Mouse (Mus musculus) embryo, embryonic 11 days (tissue): ENCODE results near the gene Troap.

Experiments
- DNase-seq: peaks from one replicate; pipeline ENCODE4 v3.0.0-alpha.2; 2015

Gene Troap

DNA sequence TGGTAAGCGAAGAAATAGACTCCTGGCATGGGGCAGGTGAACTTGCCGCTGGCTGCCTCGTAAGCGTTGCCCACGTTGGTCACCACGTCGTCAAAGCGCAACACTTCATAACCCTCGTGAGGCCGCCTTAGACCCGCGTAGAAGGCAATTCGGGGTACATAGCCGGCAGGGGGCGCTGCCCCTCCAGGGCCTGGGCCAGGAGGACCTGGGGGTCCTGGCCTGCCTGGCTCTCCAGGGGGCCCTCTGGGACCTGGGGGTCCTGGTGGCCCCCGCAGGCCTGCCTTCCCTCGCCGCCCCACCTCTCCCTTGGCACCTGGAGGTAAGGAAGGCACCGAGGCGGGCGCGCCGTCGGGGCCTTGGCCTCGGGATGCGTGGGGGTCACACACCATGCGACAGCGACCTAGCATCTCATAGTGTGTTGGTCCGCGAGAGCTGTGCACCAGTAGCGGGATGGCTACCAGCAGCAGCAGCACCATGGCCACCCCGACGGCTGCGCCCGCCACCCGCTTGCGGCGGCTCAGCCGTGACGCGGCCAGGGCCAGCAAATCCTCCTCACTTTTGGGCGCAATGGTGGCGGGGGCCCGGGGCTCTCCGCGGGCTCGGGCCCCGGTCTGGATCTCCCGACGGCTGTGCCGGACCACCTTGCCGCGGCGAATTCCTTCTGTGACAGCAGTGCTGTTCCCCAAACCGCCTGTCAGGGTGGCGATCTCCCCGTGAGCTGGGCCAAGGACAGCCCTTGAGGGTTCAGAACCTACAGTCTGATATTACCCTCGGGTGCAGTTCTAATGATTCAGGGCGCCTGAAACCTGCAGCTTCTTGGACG is 13.1 kb downstream of the Troap start, which contains the start of gene C1ql4:
TSS of gene C1ql4 (minus strand) at position 565 of the 823 bp plus-strand sequence.
- peak; percentile 65 for DNase-seq

DNA sequence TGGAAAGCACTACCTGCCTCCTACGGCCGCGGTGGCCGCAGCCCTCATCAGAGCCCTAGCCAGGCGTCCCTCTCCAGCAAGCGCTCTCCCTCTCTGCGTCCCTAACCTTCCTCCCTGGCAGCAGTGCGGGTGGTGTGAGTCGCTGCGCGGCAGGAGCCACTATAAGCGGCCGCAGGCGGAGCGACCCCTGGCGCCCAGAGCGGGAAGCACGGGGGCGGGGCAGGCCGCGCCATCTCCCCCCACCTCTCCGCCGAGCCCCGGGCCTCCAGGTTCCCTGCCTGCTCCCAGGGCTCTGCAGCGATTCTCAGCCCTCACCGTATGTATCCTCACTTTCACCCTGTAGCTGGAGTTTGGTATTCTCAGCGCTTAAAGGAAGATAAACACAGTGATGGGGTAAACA is 13.9 kb downstream of the Troap start:
- peak; percentile 90 for DNase-seq

DNA sequence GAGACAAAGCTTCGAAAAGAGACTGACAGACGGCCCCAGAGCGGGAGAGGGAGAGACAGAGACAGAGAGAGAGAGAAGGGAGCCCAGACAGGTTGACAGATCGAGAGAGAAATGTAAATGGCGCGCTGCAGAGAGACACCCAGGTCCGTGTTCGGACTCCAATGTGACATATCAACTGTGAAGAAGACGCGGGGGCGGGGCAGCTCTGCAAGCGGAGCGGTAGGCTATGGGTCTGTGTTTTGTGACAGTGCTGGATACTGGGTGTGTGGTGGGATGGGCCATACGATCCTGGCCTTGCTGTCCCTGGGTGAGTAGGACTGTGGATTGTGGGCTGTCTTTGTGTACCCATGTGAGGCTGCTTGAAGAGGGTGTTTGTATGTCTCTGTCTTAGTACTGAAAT is 14.7 kb downstream of the Troap start:
- DNase-seq: peak; percentile 45

DNA sequence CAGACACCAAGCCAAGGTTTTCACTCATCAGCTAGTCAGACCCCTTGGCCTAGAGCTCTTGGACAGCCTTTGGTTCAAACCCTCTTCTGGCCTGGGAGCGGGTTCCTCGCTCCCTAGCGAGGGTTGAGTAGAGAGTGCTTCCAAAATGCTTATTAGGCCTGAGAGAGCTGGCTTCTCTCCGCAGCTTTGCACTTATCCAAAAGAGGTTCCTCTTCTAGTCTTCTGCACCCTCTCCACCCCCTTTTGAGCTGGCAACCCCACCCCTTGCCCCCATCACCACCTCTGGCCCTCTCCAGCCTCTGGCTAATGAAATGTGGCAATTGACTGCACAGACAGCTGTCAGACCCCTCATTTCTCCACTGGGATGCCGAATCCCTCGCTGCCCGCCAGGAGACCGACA is 18.5 kb downstream of the Troap start, which contains the start of gene Dnajc22:
TSS of gene Dnajc22 (plus strand) at position 301 of the 400 bp plus-strand sequence.
- peak; percentile 18 for DNase-seq

DNA sequence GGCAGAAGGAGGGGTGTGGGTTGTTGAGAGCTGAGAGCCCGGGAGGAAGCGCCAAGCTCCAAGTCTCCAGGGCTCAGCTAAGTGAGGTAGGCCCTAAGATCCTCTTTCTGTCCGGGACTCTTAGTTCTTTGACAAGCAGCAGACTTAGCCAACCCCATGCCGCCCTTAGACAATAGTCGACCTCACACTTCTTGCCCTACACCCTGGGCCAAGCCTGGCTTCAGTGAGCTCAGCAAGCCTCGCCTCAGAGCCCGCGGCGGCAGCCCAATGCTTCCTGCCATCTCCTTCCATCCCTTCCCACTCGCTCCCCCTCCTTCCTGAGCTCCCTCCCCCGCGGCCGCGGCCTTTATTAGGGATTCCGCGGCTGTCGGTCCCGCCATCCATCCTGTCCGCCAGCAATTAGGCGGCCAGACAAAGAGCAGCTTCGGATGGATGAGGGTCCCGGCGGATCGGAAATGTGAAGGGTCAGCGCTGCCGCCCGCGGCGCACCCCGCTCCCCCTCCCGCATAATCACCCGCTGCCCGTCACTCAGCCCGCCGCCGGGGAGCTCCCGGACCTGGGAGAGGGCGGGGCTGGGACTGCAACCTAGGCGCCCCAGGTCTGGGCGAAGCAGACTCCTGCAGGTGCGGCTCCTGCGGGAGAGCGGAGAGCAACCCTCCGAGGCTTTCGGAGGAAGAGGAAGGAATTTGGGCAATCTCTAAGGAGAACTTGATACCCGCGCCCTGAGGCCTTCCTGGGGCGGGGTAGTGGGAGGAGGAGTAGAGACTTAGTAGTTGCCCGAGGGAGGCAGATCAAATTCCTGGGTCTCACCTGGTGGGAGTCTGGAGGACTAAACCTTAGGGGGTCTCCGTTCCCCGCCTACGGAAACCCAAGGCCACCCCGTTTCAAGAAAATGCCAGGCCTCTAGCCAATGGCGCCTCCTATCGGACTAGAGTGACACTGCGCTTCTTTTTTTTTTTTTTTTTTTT is 19.2 kb downstream of the Troap start:
- peak; percentile 88 for DNase-seq

DNA sequence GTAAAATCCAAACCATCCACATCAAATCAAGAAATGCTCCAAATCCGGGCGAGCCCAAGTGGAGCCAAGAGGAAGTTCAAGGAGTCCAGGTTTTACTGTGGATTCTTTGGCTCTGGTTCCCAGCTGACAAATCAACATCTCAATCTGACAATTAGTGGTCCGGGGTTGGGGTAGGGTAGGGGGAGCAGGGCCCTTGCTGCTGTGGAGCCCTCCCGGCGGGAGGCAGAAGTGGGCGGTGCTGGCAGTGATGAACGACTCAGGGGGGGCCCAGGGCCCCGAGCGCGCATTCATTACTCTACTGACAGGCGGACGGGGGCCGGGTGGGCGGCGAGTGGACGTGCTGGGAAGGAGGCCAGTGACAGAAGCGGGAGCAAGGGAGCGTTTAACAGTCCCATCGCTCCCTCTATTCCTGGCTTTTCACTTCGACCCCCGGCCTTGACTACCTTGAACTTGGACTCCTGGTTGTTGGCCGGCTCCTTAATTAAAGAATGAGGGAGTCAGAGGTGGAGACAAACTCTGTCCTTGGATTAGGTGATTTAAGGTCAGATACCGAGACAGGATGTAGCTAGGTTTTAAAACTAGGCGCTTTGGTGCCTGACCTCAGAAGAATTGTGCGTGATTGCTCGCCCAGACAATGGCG is 20.4 kb downstream of the Troap start:
- peak; percentile 79 for DNase-seq

DNA sequence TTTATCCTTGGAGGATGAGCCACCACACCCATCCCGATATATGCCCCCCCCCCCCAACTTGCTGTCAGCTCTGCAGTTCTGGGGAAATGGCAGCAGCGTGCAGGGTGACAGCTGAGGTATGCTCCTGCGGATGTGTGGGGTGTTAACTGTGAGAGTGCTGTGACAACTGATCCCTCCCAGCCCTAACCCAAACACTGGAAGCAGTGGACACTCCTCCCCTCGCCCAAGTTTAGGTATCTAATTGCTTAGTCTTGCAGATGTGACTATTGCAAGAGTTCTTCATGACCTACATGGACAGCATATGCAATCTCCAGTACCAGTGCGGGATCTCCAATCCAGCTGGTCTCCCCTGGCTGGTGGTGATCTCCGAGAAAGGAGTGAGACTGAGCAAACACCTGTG is 21.0 kb downstream of the Troap start:
- DNase-seq: no peak

DNA sequence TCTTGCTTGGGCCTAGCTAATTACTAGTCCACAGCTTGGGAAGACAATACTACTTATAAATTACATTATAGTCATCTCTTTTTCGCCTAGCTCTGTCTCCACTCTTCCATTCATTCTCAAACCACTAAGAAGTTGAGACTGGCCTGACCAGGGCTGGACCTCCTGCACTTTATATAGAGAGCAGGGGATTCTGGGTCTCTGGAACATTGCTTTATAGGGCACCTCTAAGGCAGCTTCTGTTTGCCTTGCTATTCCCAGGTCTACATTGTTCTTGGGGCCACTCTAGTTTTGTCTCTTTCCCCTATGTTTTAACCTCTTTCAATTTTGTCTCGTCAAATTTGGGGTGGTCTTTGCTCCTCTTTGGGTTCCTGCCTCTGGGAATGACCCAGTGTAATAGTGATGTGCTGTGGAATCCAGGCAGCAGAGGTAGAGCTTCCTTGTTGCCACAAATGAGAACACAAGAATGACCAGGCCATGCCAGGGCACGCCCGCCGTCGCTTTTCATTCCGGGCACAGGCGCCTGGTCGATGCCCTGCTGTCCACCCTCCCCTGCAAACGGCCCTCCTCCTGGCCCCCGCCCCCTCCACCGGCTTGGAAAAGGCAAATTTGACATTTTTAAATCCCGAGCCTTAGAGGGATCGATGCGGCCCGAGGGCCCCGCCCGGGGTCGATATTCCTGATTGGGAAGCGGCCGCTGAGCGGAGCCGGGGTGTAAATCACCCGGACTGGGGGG is 21.9 kb downstream of the Troap start:
- DNase-seq: no peak

DNA sequence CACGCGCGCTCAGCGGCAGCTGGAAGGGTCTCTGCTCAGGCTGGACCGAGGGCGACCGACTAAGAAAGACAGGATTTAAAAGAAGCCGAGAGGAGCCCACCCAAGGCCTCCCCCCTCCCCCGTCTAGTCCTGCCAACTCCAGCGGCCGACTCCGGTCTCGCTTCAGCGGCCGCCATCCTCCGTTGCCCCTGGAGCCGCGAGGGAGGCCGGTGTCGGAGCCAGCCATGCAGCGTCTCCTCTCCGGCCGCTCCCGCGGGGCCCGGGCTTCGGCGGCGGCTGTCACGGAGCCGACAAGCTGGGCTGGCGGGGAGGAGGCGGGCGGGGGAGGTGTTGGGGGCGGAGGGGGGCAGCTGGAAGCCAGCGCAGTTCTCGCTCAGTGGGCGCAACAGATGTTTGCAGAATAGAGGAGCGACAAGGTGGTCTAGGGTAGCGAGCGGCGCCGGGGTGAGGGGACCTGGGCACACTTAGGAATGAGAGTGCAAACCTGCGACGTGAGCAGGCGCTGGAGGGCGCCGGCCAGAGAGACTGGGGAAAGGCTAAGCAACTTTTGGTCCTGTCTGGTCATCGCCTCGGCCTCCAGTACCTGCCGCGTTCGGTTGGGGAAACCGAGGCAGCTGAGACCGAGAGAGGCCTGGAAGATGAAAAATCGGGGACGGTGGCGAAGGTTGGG is 22.6 kb downstream of the Troap start:
- DNase-seq: peak; percentile 74

DNA sequence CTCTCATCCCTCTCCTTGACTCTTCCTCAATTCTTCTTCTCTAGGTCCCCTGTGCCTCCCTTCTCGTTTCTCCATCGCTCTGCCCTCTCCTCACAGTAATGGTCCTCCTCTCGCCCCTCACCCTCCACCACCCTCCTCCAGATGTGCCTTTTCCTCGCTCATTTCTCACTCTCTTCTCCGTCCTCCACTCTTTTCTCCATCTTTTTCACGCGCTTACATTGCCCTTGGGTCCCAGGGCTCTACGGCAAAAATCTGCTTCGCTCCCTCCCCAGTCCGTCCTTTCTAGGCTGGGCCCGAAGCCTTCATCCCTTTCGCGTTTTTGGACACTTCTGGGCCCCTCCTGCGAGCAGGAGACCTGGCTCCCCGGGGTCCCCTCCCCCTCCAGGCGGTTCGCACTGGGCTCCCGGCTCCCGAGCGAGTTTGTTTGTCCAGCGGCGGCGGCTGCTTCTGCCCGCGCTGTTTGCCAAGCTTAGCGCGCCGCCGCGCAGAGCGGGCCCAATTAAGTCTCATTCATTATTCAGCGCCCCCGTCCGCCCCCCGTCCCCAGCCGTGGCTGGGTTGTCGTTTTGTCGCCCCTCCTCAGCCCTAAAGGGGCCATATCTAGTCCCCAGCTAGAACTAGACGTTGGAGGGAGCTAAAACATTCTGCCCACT is 23.6 kb downstream of the Troap start:
- DNase-seq: peak; percentile 66

DNA sequence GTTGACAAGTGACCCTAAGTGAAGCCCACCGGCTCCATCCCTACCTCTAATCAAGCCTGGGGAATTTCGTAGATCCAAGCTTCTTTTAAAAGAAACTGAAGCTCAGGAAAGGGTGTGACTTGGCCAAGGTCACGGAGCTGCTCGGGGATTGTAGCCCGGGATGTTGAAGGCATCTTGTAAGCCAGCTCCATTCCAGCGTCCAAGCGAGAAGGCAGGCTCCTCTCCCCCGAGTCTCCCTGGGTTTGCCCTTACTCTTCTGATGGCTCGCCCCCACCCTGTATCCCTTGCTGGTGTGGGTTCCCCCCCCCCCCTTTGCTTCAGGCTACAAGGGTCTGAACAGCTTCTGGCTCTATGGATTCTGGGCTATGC is 24.1 kb downstream of the Troap start:
- DNase-seq: peak; percentile 36

DNA sequence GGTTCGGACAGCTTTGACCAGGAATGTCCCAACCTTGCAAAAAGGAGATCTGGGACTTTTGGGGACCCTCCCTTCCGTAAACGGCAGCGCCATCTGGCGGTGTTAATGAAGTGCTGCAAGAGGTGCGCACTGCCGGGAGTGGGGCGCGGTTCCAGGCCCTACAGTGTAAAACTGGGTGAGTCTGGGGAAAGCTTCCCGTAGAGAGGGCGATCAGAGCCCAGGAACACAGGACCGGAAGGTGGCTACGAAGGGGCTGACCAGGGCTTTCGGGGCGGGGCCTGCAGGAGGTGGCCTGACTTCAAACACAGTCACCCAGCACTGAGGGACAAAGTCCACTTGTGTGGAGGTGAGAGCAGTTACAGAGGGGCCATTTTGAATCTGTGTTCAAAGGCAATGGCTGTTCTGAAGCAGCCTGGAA is 24.8 kb downstream of the Troap start:
- peak; percentile 74 for DNase-seq

DNA sequence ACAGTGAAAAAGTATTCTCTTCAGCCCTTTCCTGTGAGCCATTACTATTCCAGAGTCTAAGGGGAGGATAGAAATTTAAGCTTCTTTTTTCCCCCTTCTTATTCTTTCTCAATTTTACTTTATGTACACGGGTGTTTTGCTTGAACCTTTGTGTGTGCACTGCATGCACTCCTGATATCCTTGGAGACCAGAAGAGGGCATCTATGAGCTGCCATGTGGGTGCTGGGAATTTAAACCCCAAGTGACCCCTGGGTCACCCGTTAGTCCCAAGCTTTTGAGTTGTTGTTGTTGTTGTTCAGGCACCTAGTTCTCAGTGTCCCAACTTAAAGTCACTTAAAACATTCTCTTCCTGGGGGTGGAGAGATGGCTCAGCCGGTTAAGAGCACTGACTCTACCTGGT is 25.6 kb downstream of the Troap start:
- DNase-seq: no peak

DNA sequence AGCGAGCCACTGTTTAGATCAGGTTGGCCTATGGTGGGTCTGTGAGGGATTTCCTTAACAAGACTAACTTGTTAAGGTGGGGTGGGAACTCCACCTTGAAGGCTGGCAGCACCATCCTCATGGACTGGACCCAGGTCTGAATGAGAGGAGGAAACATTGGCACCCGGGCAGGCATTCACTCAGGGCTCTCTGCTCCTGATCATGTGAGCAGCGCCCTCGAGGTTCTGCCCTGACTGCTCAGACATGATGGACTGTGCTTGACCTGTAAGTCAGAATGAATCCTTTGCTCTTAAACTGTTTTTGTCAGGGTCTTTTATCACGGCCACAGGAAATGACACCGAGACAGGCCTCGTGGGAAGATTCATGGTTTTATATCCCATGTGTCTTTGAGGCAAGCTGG is 30.9 kb downstream of the Troap start:
- DNase-seq: no peak

DNA sequence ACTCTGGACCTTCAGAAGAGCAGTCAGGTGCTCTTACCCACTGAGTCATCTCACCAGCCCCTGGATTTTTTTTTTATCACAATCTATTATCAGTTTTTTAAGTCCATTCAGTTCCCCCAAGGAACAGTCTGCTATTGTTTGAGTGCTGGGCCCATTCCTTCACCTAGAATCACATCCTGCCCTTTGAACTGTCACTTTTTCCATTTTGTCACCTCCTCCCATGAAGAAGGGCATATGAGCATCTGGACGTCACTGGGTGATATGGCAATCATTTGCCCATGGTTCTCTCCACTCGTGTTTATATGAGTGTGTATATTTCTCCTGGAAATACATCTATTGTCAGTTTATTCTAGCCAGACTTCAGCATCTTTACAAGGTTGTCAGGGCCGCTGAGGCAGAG is 33.5 kb downstream of the Troap start:
- DNase-seq: no peak

DNA sequence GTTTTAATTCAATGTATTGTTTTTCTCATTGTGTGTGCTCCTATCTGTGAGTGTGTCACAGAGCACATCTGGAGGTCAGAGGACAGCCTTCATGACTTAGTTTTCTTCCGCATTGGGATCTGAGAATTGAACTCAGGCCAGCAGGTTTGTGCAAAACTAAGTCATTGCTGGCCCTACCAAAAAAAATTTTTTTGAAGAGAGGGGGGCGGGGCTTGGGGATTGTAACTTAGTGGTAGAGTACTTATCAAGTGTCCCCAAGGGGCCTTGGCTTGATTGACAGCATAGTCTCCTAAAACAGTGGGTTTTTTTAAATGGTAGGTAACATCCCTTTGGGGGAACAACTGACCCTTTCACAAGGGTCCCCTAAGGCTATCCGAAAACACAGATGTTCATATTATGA is 36.8 kb downstream of the Troap start:
- no peak for DNase-seq

DNA sequence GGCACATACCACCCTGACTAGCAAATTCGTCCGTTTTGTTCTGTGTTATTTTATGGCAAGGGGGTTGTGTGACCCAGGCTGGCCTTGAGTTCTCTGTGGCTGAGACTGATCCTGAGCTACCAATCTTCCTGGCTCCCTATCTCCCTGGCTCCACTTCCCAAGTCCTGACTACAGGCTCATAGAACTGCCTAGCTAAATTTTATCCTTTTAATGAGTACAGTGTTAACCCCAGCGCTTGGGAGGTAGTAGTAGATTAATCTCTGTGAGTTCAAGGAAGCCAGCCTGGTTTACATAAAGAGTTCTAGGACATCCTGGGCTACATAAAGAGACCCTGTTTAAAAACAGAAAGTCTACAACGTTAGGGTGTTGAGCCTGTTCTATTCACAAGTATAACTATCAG is 37.4 kb downstream of the Troap start:
- DNase-seq: no peak

DNA sequence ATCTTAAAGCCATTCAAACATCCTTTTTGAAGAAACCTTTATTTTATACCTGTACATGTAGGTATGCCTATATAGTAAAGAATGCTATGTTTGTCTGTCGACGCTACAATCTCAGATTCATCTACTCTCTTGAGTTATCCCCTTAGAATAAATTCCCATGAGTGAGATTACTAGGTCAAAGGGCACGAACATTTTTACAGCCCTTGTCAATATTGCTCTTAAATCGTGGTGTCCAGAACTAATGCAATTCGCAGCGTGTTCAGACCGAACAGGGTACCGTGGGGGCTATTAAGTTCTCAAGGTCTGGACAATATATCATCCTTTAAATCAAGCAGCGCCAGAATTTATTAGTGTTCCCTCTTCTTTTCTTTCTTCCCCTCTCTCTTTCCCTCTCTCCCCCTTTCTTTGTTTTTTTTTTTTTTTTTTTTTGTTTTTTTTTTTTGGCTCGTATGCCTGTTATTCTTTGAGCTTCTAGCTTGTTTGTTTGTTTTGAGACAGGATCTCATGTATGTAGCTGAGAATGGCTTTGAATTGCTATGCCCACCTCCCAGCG is 38.5 kb downstream of the Troap start:
- no peak for DNase-seq

DNA sequence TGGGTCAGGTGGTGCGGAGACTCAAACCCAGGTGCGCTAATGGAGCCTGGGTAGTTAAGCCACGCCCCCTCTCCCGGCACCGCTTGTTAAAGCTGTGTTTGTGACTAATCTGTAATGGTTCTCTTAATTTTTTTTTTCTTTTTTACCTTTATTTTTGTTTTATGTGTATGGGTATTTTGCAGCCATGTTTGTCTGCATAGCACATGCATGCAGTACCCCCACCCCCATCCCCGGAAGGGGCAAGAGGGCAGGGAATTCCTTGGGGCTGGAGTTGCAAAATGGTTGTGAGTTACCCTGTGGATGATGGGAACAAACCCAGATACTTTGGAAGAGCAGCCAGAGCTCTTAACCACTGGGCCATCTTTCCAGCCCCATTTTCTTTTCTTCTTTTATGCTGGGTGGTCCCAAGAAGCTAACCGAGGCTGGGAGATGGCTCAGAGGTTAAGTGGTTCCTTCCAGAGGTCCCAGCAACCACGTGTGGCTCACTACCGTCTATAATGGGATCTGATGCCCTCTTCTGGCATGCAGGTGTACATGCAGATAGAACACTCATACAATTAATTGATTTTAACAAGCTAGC is 39.1 kb downstream of the Troap start:
- DNase-seq: peak; percentile 59

DNA sequence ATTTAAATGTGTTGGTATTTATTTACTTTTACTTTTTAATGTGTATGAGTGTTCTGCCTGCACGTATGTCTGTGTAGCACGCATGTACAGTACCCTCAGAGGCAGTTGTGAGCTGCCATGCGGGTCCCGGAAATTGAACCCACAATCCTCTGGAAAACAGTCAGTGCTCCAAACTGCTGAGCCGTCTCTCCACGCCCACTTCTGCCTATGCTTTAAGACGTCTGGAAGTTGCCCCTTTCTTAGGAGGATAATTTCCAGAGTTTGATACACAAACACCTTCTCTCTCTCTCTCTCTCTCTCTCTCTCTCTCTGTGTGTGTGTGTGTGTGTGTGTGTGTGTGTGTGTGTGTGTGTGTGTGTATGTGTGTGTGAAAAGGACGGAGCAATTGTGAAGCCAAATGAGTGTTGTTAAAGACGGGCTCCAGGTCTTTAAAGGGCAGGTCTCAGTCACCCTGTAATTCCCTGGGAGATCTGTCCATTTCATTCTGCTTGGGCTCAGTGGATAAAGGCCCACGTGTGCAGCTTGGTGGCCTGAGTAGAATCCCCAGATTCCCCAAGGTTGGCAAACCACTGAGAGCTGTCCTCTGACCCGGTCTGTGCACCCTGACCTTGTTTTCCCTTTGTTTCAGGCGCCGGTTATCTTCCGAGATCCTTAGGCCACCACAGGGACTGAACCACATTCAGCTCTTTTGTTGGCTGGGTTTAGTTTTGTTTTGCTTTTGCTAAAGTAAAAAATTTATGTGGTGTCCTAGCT is 40.1 kb downstream of the Troap start:
- no peak for DNase-seq
